Mouse (Mus musculus) liver, embryonic 14.5 days (tissue): Measurements from ENCODE around the gene Sec14l1. TPM values are rescaled to one million over a fixed set of nuclear protein-coding genes. Genes with fewer than 3 reads are reported as not detected.

ENCODE experiments used
- ATAC-seq: fragments of 200-750 bp; cut with Nextera tagmentation; 2 replicates; pipeline ENCODE4 v1.8.0; 2017; ENCODE audit warnings: moderate number of reproducible peaks, mild to moderate bottlenecking, moderate library complexity; ENCODE audit not compliant: insufficient read depth
- DNase-seq, 3 experiments: peaks; one replicate each; pipeline ENCODE4 v3.0.0-alpha.2; 2012 to 2013; ENCODE audit warnings: low read depth in 3 of 3, low spot score in 3 of 3
- H3K27ac ChIP-seq: fragments of 300-500 bp; sonication (generic); 2 replicates; pipeline ENCODE4 v1.5.1; 2014; ENCODE audit warnings: moderate library complexity, mild to moderate bottlenecking, control low read depth, inconsistent platforms
- H3K27me3 ChIP-seq: fragments of 300-500 bp; sonication (generic); 2 replicates; pipeline ENCODE4 v1.6.1; 2014; ENCODE audit warnings: mild to moderate bottlenecking, low read length, moderate library complexity; ENCODE audit not compliant: control insufficient read depth, insufficient read depth
- H3K36me3 ChIP-seq: fragments of 300-500 bp; sonication (generic); replicated peaks from 2 replicates; pipeline ENCODE4 v1.6.1; 2014; ENCODE audit warnings: low read depth; ENCODE audit not compliant: control insufficient read depth, insufficient read depth
- H3K4me1 ChIP-seq, 2 experiments: fragments of 200-500 bp in 1 of 2; fragments of 300-500 bp in 1 of 2; sonication (generic) in 1 of 2; replicated peaks; 2 replicates each; pipeline ENCODE4 v1.6.1; 2012 to 2014; ENCODE audit warnings: antibody characterized with exemption in 1 of 2, inconsistent platforms in 1 of 2, low read length in 1 of 2; ENCODE audit not compliant: control insufficient read depth in 2 of 2, insufficient read depth in 2 of 2
- H3K4me2 ChIP-seq: fragments of 300-500 bp; sonication (generic); 2 replicates; pipeline ENCODE4 v1.6.1; 2014; ENCODE audit warnings: low read depth, mild to moderate bottlenecking, control low read depth, moderate library complexity
- H3K4me3 ChIP-seq, 2 experiments: fragments of 200-500 bp in 1 of 2; fragments of 300-500 bp in 1 of 2; sonication (generic) in 1 of 2; 2 replicates each; pipeline ENCODE4 v1.5.1; 2012 to 2014; ENCODE audit warnings: low read depth in 2 of 2, low read length in 2 of 2, mild to moderate bottlenecking in 2 of 2, control low read depth in 1 of 2, inconsistent platforms in 1 of 2, moderate library complexity in 1 of 2; ENCODE audit not compliant: insufficient read depth in 1 of 2
- H3K9ac ChIP-seq: fragments of 300-500 bp; sonication (generic); replicated peaks from 2 replicates; pipeline ENCODE4 v1.6.1; 2014; ENCODE audit warnings: mild to moderate bottlenecking, control low read depth, moderate library complexity
- H3K9me3 ChIP-seq: fragments of 300-500 bp; sonication (generic); 2 replicates; pipeline ENCODE4 v1.6.1; 2016; ENCODE audit warnings: low read length, mixed read lengths; ENCODE audit not compliant: control insufficient read depth
- CTCF ChIP-seq: IDR thresholded peaks from 2 replicates; pipeline ENCODE4 v1.5.1; 2016; ENCODE audit warnings: antibody characterized with exemption, low read depth, control low read depth
- EP300 ChIP-seq: IDR thresholded peaks from 2 replicates; pipeline ENCODE4 v1.6.1; 2016; ENCODE audit warnings: antibody characterized with exemption, low read depth
- WGBS: fragments of 180-500 bp; shearing (Covaris S2); extraction: QIAGEN DNeasy Blood & Tissue Kit; methylation state at CpG from one replicate; pipeline ENCODE4 v1.1.7; 2014; ENCODE audit not compliant: insufficient replicate concordance; 5-methylcytosine and 5-hydroxymethylcytosine counted together
- microRNA-seq: library from miRNA; unstranded; fragments of <30 nt; microRNA quantifications from one replicate; pipeline ENCODE4, GENCODE M21; 2016
- polyA plus RNA-seq, 2 experiments: library from polyadenylated mRNA; depleted of rRNA in 1 of 2; stranded (reverse) in 1 of 2; unstranded in 1 of 2; fragments of >200 nt; fragmentation: Nextera tagmentation in 1 of 2; extraction: Ambion mirVana in 1 of 2; gene quantifications; 2 replicates each; pipeline versions ENCODE4 v1.2.1 to v1.2.3; 2012 to 2014

Sec14l1 gene
- polyA plus RNA-seq, 2 experiments: 10.5 to 13.0 TPM

GRCm38 (mm10) chr11:117205042-117205441 lies 90.1 kb downstream of the Sec14l1 start:
- Histone ChIP-seq H3K4me2 (no peak overlapping the region; the same call in 1 of the 2 replicates), H3K27ac (no peak overlapping the region), H3K36me3 (no peaks in the 10 kb centered on the region), H3K27me3 (peaks cover 2% of the 10 kb centered on the region), H3K4me3 (no peak overlapping the region), H3K4me1 (peaks cover 0 to 4% of the 10 kb centered on the region in 2 experiments; a peak in 1 of 4 replicates), H3K9ac (no peak overlapping the region), H3K9me3 (no peaks in the 10 kb centered on the region)
- TF ChIP-seq EP300 (no peak), CTCF (no peak)
- WGBS: 58% methylated on average over 6 of the region's 6 CpGs
- DNase-seq (no peak), ATAC-seq (peak; percentile 19; the same call in 1 of the 2 replicates)

GRCm38 (mm10) chr11:117205447-117205846 lies 90.5 kb downstream of the Sec14l1 start:
- H3K4me2 ChIP-seq: no peak overlapping the region; the same call in 1 of the 2 replicates
- H3K9me3 ChIP-seq: no peaks in the 10 kb centered on the region
- 62% methylated on average over 9 of the region's 9 CpGs for WGBS
- no peak overlapping the region for H3K27ac ChIP-seq
- H3K4me1 ChIP-seq: peaks cover 0 to 4% of the 10 kb centered on the region in 2 experiments; a peak in 1 of 4 replicates
- DNase-seq (no peak), ATAC-seq (no peak)
- no peak overlapping the region for H3K4me3 ChIP-seq
- TF ChIP-seq CTCF: no peak
- no peak for TF ChIP-seq EP300
- H3K9ac ChIP-seq: no peak overlapping the region
- no peaks in the 10 kb centered on the region for H3K27me3 ChIP-seq
- no peaks in the 10 kb centered on the region for H3K36me3 ChIP-seq

- Histone ChIP-seq H3K4me3 (no peak overlapping the region), H3K4me2 (no peak overlapping the region), H3K36me3 (no peaks in the 10 kb centered on the region), H3K4me1 (peaks cover 0 to 4% of the 10 kb centered on the region in 2 experiments; a peak in 1 of 4 replicates), H3K9me3 (no peaks in the 10 kb centered on the region), H3K27ac (no peak overlapping the region), H3K9ac (no peak overlapping the region), H3K27me3 (no peaks in the 10 kb centered on the region)
- 49% methylated on average over 5 of the region's 5 CpGs for WGBS
- no peak for TF ChIP-seq EP300
- no peak for TF ChIP-seq CTCF
- ATAC-seq: no peak
- no peak for DNase-seq
Observed at GRCm38 (mm10) chr11:117207436-117207835, 92.5 kb downstream of the Sec14l1 start.

GRCm38 (mm10) chr11:117208151-117208673 lies 93.2 kb downstream of the Sec14l1 start:
- H3K4me1 ChIP-seq: peaks cover 0 to 4% of the 10 kb centered on the region in 2 experiments; a peak in 1 of 4 replicates
- ATAC-seq: no peak
- no peak overlapping the region for H3K4me2 ChIP-seq
- H3K9ac ChIP-seq: no peak overlapping the region
- H3K27ac ChIP-seq: no peak overlapping the region
- no peak for DNase-seq
- H3K36me3 ChIP-seq: no peaks in the 10 kb centered on the region
- H3K9me3 ChIP-seq: no peaks in the 10 kb centered on the region
- 70% methylated on average over 8 of the region's 8 CpGs for WGBS
- H3K27me3 ChIP-seq: no peaks in the 10 kb centered on the region
- TF ChIP-seq CTCF (no peak), EP300 (no peak)
- no peak overlapping the region for H3K4me3 ChIP-seq

Small RNA genes lying within 50 kb of the gene (microRNA-seq; reads per million reads assigned to microRNA genes)
- gene Gm24323: not detected
- 1.7 reads per million for gene Mir6516

Other genes with a start within 250 kb of the Sec14l1 start
- gene Mgat5b, start 196.3 kb upstream of the Sec14l1 start, polyA plus RNA-seq (2012; rRNA removed): 0.16 TPM in 1 of 2 replicates, not detected in the other
- gene Mgat5b, start 196.3 kb upstream of the Sec14l1 start, polyA plus RNA-seq (2014; fragmentation: Nextera tagmentation; extraction: Ambion mirVana): not detected in 2 replicates
- gene Sept9, start 84.5 kb downstream of the Sec14l1 start, polyA plus RNA-seq (2012; rRNA removed): 11.8 and 14.9 TPM in 2 replicates
- 25.5 and 30.6 TPM in 2 replicates for gene Sept9, start 84.5 kb downstream of the Sec14l1 start, polyA plus RNA-seq (2014; fragmentation: Nextera tagmentation; extraction: Ambion mirVana)